Mouse (Mus musculus): ENCODE data around the gene Gtf3c1. TPM values are rescaled to one million over a fixed set of nuclear protein-coding genes. Genes with fewer than 3 reads are reported as not detected.

The Gtf3c1 gene
- total and polyA plus RNA-seq, 2 experiments from 2014 or later = 20.9 to 72.0 TPM

DNA sequence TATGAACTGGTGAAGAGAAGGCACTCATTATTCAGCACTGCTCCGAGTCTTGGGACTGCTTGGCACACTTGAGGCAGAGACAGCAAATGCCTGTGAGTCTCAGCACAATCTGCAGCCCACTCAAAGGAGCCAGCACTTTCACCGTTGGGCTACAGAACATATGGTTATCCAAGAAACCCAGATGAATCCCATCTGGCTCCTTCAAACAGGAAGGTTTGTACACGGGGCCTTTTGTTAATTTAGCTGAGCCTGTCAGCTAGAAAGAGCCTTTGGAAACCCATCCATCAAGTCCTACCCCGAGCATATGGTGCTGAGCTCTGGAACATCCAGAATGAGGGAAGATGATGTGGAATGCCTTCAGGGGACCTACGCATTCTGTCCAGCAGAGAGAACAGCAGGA lies 13.5 kb downstream of the Gtf3c1 start:
- Histone ChIP-seq H3K9ac (replicated peaks; ENCODE audit: low read length, poor library complexity, severe bottlenecking) (no peak overlapping the region), H3K36me3 (ENCODE audit: insufficient read depth, low read length) (peaks cover 89% of the 10 kb centered on the region), H3K27me3 (ENCODE audit: insufficient read depth, low read length) (no peaks in the 10 kb centered on the region), H3K4me2 (ENCODE audit: low read depth, low read length, poor library complexity, severe bottlenecking) (no peak overlapping the region), H3K4me3 (ENCODE audit: low read depth, low read length) (no peak overlapping the region), H3K9me3 (ENCODE audit: low read length) (no peaks in the 10 kb centered on the region), H3K27ac (ENCODE audit: low read depth, low read length) (no peak overlapping the region), H3K4me1 (ENCODE audit: insufficient read depth, low read length) (no peaks in the 10 kb centered on the region)
- no peak for TF ChIP-seq CTCF (IDR thresholded peaks at IDR 0.05)
- 82% methylated on average over 5 of the region's 5 CpGs for WGBS
- peak; percentile 47 for DNase-seq (ENCODE audit: low spot score)
- no peak for ATAC-seq (ENCODE audit: low FRiP score)

DNA sequence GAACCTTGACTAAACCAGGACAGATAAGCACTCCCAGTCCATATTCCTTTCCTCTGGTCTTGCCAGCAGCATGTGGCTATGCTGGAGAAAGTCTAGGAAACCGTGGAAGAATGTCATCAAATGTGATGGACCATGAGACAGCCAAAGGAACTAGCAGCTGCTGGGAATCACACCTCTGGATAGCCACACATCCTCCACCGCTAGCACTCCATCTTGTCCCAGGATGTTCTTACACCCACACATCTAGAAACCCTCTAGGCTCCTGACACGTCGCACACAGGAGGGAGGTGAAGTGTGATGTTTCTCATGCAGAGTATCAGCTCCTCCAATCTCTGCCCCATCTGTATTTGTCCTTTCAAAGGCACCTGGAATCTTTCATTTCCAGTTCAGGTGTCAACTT lies 17.1 kb downstream of the Gtf3c1 start:
- H3K9ac ChIP-seq (replicated peaks; ENCODE audit: low read length, poor library complexity, severe bottlenecking) = no peak overlapping the region
- H3K4me2 ChIP-seq (ENCODE audit: low read depth, low read length, poor library complexity, severe bottlenecking) = no peak overlapping the region
- no peaks in the 10 kb centered on the region for H3K4me1 ChIP-seq (ENCODE audit: insufficient read depth, low read length)
- DNase-seq (ENCODE audit: low spot score) (no peak), ATAC-seq (ENCODE audit: low FRiP score) (no peak)
- H3K36me3 ChIP-seq (ENCODE audit: insufficient read depth, low read length) = peaks cover 71% of the 10 kb centered on the region
- no peaks in the 10 kb centered on the region for H3K9me3 ChIP-seq (ENCODE audit: low read length)
- H3K27me3 ChIP-seq (ENCODE audit: insufficient read depth, low read length) = no peaks in the 10 kb centered on the region
- WGBS = 97% methylated on average over 4 of the region's 4 CpGs
- no peak for TF ChIP-seq CTCF (IDR thresholded peaks at IDR 0.05)
- no peak overlapping the region for H3K27ac ChIP-seq (ENCODE audit: low read depth, low read length)
- H3K4me3 ChIP-seq (ENCODE audit: low read depth, low read length) = no peak overlapping the region

DNA sequence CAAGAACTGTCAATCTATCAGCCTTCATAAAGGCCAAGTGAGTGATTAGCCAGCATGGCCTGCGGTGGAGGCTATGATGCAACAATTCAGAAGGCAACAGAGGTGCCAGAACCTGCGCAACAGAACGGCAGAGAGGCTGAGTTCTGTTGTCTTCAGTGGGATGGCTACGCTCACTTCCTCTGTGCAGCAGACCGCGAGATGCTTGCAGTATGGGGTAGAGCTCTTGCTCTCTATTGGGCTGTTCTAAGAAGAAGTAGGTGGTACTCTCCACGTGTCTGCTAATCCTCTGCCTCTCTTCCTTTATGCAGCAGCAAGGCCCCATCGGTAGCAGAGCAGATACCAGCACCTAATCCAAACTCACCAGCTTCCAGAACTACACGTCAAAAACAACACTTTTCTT lies 27.6 kb downstream of the Gtf3c1 start:
- H3K27me3 ChIP-seq (ENCODE audit: insufficient read depth, low read length) = no peaks in the 10 kb centered on the region
- H3K4me2 ChIP-seq (ENCODE audit: low read depth, low read length, poor library complexity, severe bottlenecking) = no peak overlapping the region
- DNase-seq (ENCODE audit: low spot score) (no peak), ATAC-seq (ENCODE audit: low FRiP score) (no peak)
- peaks cover 60% of the 10 kb centered on the region for H3K36me3 ChIP-seq (ENCODE audit: insufficient read depth, low read length)
- WGBS = 44% methylated on average over 9 of the region's 9 CpGs
- TF ChIP-seq CTCF (IDR thresholded peaks at IDR 0.05) = no peak
- H3K27ac ChIP-seq (ENCODE audit: low read depth, low read length) = no peak overlapping the region
- no peak overlapping the region for H3K9ac ChIP-seq (replicated peaks; ENCODE audit: low read length, poor library complexity, severe bottlenecking)
- H3K9me3 ChIP-seq (ENCODE audit: low read length) = no peaks in the 10 kb centered on the region
- H3K4me1 ChIP-seq (ENCODE audit: insufficient read depth, low read length) = no peaks in the 10 kb centered on the region
- no peak overlapping the region for H3K4me3 ChIP-seq (ENCODE audit: low read depth, low read length)

DNA sequence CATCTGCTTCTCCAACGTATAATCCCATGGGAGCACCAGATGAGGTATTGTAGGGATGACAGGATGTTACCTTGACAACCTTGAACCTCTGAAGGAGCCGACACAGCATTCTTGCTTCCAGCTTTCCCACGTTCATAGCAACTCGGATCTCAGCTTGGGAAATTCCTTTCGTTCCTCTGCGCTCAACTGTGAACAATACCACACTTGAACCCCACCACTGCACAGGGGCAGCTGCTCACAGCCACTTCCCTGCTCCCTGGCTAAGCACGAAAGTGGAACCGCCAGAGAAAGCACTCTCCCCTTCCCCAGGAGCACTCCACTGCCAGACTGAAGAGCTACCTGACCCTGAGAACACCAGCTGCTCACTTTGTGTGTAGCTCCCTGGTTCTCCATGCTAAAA lies 28.8 kb downstream of the Gtf3c1 start:
- ATAC-seq (ENCODE audit: low FRiP score) (no peak), DNase-seq (ENCODE audit: low spot score) (peak; percentile 6)
- WGBS = 43% methylated on average over 8 of the region's 8 CpGs
- no peaks in the 10 kb centered on the region for H3K27me3 ChIP-seq (ENCODE audit: insufficient read depth, low read length)
- no peak overlapping the region for H3K9ac ChIP-seq (replicated peaks; ENCODE audit: low read length, poor library complexity, severe bottlenecking)
- peaks cover 68% of the 10 kb centered on the region for H3K36me3 ChIP-seq (ENCODE audit: insufficient read depth, low read length)
- H3K4me2 ChIP-seq (ENCODE audit: low read depth, low read length, poor library complexity, severe bottlenecking) = no peak overlapping the region
- no peaks in the 10 kb centered on the region for H3K4me1 ChIP-seq (ENCODE audit: insufficient read depth, low read length)
- H3K27ac ChIP-seq (ENCODE audit: low read depth, low read length) = no peak overlapping the region
- no peak for TF ChIP-seq CTCF (IDR thresholded peaks at IDR 0.05)
- no peak overlapping the region for H3K4me3 ChIP-seq (ENCODE audit: low read depth, low read length)
- H3K9me3 ChIP-seq (ENCODE audit: low read length) = no peaks in the 10 kb centered on the region

DNA sequence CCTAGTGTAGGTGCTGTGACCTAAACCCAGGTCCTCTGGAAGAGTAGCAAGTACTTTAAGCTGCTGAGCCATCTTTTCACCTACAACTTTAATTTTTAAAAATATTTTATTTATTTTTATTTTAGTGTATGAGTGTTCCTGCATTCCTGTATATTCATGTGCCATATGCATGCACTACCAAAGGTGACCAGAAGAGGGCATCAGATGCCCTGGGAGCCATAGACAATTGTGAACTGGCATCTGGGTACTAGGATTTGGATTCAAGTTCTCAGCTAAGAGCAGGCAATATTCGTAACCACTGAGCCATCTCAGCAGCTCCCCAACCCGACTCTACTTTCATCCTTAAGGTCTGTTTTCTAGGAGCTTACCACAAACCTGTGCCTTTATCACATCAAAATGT lies 32.7 kb downstream of the Gtf3c1 start:
- ATAC-seq (ENCODE audit: low FRiP score) (no peak), DNase-seq (ENCODE audit: low spot score) (peak; percentile 45)
- Histone ChIP-seq H3K9me3 (ENCODE audit: low read length) (no peaks in the 10 kb centered on the region), H3K4me3 (ENCODE audit: low read depth, low read length) (no peak overlapping the region), H3K9ac (replicated peaks; ENCODE audit: low read length, poor library complexity, severe bottlenecking) (no peak overlapping the region), H3K27me3 (ENCODE audit: insufficient read depth, low read length) (no peaks in the 10 kb centered on the region), H3K27ac (ENCODE audit: low read depth, low read length) (no peak overlapping the region), H3K36me3 (ENCODE audit: insufficient read depth, low read length) (peaks cover 89% of the 10 kb centered on the region), H3K4me2 (ENCODE audit: low read depth, low read length, poor library complexity, severe bottlenecking) (no peak overlapping the region), H3K4me1 (ENCODE audit: insufficient read depth, low read length) (no peaks in the 10 kb centered on the region)
- 95% methylated on average over 2 of the region's 2 CpGs for WGBS
- TF ChIP-seq CTCF (IDR thresholded peaks at IDR 0.05) = peak; percentile 84

DNA sequence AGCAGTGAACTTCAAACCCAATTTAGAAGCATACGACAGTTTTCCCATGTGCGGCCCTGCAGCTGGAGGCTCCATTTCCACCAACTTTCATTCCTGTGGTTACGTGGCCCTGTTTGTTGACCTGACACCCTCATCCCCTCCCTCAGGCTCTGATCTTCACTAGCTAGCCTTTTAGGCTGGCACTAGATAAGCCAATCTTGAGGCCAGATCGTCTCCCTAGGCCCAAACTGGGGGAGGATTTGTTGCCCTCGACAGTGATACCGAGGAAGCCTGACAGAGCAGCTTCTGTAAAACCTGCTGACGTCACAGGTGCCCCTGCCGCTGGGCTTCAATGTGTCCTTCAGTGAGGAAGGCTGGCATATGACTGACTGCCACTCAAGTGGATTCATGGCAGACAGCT lies 36.2 kb downstream of the Gtf3c1 start:
- Histone ChIP-seq H3K4me1 (ENCODE audit: insufficient read depth, low read length) (no peaks in the 10 kb centered on the region), H3K9ac (replicated peaks; ENCODE audit: low read length, poor library complexity, severe bottlenecking) (no peak overlapping the region), H3K9me3 (ENCODE audit: low read length) (no peaks in the 10 kb centered on the region), H3K27me3 (ENCODE audit: insufficient read depth, low read length) (no peaks in the 10 kb centered on the region), H3K4me3 (ENCODE audit: low read depth, low read length) (no peak overlapping the region), H3K4me2 (ENCODE audit: low read depth, low read length, poor library complexity, severe bottlenecking) (no peak overlapping the region), H3K27ac (ENCODE audit: low read depth, low read length) (no peak overlapping the region), H3K36me3 (ENCODE audit: insufficient read depth, low read length) (peaks cover 90% of the 10 kb centered on the region)
- ATAC-seq (ENCODE audit: low FRiP score) = no peak
- WGBS = 92% methylated on average over 8 of the region's 8 CpGs
- DNase-seq (ENCODE audit: low spot score) = no peak
- no peak for TF ChIP-seq CTCF (IDR thresholded peaks at IDR 0.05)

Data from midbrain, postnatal 0 days (tissue).